Mouse (Mus musculus): ENCODE measurements around the gene Cbln1. TPM values are rescaled to one million over a fixed set of nuclear protein-coding genes. Genes with fewer than 3 reads are reported as not detected.

Gene Cbln1
- total RNA-seq, 2 experiments from 2014 or later, result 0.25 to 0.49 TPM

DNA sequence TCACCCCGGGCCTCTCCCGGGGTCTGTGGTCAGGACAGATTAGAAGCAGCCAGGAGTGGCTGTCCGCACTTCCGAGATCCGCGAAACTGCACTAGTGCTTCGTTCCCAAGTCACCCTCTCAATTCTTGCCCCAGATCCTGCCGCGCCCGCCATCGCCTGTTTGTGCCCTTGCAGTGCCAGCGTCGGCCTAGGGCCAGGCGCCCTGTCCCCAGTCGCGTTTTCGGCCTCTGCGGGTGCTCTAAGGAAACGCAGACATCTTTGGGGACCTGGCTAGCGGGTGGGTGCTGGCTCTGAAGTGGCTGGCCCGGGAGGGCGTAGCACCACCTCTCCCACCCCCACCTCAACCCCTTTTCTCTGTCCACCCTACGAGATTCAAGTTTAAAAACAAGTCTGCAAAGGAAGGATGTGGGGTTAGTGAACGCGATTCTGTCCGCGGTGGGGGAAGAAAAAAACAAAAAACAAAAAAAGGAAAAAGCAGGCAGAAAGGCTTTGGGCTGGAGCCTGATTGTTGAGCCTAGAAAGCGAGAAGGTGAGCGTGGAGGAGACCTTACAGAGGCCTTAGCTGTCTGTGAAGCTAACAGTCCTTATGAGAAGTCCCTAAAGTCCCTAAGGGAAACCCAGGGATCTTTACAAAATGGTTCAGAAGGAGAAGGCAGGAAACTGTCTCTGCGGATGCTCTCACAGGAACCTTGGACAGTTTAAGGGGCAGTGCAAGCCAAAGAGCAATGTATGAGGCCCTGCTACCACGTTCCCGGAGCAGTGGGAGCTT is 1.4 kb downstream of the Cbln1 start:
- intact Hi-C loops (cut with DNase I), result no loop called here
- no peak for DNase-seq

DNA sequence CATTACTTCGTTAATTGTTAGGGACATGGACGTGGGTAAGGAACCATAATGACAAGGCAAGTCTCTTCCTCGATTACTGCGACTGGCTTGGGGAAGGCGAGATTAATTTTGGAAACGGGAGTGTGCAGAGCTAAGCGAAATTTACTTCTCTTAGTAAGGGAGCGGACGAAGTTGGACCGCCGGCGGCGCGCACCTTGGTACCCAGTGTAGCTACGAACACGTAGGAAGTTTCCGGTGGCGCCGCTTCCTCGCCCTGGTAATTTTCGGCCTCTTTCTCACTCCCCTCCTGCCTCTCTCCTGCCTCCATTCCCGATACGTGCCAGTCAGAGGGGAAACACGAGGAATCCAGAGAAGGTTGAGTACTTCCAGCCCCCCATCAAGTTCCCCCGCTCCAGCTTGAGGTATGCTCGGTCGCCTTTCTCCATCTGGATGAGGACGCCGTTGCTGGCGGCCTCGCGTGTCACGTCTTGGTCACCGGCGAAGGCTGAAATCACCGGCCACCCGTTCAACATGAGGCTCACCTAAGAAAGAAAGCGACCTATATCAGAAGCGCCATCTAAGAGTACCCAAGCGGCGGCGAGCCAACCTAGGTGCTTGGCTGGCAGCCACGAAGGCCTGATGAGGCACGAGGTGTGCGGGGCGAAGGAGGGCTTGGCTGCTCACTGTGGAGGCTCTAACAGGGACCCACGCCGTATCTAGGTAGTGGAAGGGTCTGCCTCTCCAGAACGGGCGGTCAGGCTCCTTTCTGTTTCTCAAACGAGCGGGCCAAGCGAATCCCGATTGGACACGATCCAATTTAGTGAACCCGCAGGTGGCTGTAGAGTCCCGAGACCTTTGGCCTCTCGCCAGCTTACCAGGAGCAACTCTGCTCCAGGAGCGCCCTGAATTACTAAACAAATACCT is 2.2 kb downstream of the Cbln1 start:
- intact Hi-C loops (cut with DNase I), result no loop called here
- DNase-seq, result peak in 1 of 2 experiments; percentile 18

DNA sequence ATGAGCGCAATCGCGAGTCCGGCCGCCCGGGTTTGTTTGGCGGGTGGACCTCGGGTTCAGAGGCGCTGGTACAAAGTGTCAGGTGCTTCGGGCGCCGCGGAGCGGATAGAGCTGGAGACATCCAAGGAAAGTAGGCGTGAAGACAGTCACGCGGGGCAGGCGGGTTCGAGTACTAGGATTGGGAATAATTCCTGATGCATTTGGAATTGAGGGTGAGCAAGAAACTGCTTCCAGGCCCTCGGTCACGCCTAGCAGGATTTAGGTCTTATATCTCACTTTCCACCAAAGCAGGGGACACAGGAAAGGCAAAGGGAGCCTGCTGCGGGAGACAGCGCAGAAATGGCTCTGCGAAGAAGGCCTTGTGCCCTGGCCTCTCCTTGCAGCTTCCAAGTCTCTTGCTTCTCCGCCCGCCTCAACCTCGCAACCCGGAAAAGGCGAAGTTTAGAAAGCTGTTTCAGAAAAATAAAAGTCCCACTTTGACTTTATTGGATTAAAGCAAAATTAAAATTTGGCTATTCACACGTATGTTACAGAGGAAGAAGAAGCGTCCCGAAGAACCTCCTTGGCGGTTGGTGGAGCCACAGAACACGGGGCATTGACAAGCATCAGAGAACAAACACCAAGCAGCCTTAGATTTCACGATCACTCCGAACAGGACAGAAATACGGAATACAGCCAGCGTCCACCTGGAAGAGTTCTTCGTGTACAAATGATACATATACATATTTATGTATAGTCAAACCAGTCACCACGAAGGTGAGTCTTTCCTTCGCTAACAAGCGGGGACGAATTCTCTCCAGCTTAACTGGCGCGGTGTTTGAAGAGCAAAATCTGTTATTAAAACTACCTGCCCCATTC is 3.2 kb downstream of the Cbln1 start:
- no peak for DNase-seq
- intact Hi-C loops (cut with DNase I), result no loop called here

DNA sequence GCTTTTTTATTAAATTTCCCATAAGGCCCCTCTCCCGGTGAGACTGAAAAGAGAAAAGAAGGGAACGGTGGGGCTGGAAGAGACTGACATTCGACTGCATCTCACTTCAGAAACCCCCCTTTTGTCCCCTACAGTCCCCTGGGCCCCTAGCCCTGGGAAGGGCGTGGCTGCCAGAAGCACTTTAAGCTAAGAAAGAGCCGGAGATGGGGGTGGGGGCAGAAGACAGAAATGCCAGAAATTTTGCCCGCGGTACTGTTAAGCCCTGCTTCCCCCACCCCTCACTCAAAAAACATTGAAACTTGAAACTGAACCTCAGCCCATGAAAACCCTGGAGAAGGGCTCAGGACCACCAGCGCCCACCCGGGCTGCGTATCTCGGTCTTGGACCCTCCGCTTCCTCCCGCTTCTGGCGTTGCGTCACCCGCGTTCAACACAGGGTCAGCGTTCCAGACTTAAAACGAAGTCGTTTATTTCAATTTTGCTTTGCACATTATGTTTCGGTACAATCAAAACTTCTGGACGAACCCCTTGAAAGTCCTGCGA is 3.9 kb downstream of the Cbln1 start:
- intact Hi-C loops (cut with DNase I), result no loop called here
- no peak for DNase-seq

DNA sequence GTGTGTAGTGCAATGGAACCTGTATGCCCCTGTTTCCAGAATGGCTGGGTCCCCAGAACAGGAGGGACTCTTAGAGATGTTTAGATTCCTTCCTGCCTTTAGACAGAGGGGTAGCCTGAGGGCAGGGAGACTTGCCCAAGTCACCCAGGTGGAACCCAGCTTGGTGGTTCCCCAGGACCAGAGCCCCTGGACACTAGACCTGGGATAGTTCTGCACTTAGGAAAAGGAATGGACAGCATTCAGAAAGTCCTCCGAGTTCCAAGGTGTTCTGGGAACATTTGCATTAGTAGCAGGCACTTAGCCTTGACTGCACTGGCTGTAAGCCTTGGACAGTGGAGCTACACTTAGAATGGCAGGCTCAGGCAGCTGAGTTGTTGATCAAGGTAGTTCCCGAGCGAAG is 4.5 kb downstream of the Cbln1 start:
- intact Hi-C loops (cut with DNase I), result no loop called here
- DNase-seq, result no peak

DNA sequence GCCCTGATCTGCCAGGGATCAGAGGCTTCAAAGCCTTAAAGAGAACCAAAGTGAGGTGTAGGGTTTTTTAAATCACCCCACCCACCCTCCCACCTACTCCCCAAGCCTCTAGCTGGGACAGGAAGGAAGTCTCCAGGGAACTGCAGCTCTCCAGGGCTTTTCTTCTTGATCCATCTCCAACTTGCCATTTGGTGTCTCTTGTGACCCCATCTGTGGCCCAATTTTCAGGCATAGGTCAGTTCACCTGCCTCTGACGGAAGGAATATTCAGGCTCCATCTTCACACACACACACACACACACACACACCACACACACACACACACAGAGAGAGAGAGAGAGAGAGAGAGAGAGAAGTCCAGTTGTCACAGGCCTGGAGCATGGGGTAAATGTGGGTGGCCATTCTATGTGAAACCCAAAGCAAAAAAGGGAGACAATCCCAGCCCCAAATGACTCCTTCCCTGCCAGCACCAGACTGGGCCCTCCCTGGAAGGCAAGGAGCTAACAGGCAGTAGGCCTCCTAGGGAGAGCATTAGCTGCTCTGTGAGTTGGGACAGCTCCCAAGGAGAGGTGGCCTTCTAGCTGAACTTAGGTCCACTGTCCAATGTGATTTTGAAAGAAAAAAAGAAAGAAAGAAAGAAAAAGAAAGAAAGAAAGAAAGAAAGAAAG is 5.3 kb downstream of the Cbln1 start:
- intact Hi-C loops (cut with DNase I), result no loop called here
- no peak for DNase-seq

DNA sequence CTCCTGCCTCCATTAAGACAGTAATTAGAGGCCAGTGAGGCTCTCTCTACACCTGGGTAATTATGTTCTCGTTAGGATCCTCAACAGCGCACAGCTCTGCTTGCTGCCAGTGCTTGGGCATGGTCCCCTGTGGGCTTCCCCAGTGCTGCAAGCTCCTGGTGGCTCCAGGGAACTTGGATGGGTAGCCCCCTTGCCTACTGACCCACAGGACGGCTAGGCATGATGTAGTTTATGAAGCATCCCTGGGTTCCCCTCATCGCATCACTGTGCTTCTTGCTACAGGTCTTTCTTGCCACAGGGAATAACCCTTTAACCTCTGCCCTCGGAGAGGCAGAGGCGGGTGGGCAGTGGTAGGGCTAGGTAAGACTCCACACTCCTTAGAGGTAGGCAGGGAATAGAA is 6.1 kb downstream of the Cbln1 start:
- DNase-seq, result no peak
- intact Hi-C loops (cut with DNase I), result no loop called here

DNA sequence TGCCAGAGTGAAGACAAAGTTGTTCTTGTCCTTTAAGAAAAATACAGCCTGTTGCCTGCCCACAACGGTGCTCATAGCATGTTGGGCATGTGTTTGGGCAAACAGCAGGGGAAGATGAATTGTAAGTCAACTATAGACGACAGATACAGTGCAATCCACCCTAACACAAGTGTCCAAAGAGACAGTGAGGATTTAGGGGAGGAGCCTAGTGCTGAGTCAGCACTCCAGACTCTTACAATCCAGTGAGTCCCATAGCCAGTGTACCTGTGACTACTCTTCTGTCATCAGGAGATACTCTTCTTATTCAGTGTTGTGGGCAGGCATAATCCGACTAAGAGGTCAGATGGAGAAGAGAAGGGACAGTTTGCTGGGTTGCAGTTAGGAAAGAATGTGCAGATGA is 8.0 kb downstream of the Cbln1 start:
- intact Hi-C loops (cut with DNase I), result no loop called here
- DNase-seq, result no peak

DNA sequence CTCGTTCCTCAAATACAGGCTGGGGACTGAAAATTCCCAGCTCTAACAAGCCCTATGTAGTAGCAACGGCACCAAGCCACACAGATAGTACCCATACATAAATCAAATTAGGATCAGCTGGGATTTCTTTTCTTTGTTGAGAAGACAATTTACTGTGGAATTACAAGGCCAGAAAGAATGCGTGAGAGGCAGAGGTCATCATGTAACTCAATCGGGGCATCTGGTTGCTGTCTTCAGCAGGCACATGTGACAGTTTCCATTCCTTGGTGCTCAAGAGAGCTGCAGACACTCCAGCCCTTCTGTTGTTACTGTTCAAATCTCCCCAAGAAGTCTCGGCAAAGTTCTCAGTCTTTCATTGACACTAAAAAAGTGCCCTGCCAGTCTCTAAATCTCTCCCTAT is 10.6 kb downstream of the Cbln1 start:
- intact Hi-C loops (cut with DNase I), result no loop called here
- DNase-seq, result no peak

DNA sequence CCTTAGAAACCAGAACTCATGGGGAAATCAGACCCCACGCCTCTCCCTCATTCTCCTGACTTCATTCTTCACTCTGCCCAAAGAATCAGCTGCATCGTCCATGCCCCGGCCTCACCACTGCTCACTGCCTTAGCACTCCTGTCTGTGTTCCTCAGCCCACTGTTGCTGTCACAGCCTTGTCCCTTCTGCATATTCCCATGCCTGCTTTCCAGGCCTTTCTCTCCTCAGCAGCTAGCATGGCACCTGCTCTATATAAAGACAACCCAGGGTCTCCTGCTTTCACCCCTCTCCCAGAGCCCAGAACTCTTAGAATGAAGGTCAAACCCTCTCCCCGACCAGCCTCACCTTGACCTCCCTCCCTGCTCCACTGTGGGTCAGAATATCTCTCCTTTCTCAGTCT is 15.5 kb downstream of the Cbln1 start:
- intact Hi-C loops (cut with DNase I), result no loop called here

DNA sequence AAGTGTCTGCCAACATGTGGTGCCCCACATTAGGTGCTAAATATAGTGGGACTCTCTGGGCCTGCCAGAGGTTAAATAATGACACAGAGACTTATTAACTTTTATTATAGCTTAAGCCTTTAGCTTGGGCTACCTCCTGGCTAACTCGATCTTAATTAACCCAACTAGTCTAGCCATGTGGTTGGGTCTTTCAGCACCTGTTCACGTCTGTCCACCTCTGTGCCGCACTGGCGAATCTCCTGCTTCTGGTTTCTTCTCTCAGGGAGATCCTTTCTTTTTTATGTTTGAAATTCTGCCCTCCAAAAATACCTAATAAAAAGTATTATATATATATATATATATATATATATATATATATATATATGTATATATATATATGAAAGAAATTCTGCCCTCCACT is 19.6 kb downstream of the Cbln1 start:
- intact Hi-C loops (cut with DNase I), result no loop called here
- DNase-seq, result no peak

More for the DNA sequence above, 15.5 kb downstream of the Cbln1 start:
- no peak for DNase-seq

DNA sequence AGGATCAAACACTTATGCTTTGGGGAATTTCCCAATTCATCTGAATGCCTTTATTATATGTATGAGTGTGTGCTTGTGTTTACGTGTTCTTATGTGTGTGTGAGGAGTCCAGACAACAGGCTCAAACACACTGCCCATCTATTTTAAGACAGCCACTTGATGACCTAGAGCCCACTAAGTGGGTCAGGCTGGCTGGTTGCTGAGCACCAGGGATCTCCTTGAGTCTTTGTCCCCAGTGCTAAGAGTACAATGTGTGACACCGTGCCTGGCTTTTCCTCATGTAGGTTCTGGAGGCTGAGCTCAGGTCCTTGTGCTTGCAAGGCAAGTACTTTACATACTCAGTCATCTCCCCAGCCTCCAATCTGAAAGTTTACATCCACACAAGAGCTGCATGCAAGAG is 20.7 kb downstream of the Cbln1 start:
- intact Hi-C loops (cut with DNase I), result no loop called here
- DNase-seq, result no peak

DNA sequence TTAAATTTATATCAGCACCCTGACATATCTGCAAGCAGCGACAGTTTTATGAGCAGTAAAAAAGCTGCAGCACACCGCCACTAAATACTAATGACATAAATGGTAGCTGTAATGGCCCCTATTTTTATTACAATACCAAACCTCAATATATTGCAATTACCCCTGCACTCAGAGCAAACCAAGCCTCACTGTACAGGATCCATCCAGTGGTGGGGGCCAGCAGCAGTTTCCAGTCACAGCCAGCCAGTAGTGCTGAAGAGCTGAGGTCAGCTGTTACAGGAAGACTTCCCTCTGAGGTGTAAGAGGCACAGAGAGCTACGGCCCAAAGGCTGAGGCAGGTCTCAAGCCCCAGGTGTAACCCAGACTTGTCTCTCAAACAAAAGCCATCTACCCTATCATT is 37.8 kb downstream of the Cbln1 start:
- intact Hi-C loops (cut with DNase I), result no loop called here
- DNase-seq, result no peak

DNA sequence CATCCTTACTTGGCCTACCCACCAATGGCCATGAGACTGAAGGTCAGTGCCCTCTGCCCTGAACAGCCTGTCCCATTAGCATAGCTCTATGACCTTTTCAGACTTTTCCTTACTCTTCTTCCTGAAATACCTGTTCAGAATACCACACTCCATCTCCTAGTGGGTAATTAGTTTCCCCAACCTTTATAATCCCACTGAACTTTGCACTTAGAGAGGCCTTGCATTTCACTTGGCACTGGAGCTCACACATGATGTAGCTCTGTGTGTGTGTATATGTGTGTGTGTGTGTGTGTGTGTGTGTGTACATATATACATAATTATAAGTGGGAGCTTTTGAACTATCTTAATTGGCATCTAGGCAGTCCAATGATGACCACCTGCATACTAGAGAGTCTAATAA is 45.2 kb downstream of the Cbln1 start:
- intact Hi-C loops (cut with DNase I), result no loop called here
- no peak for DNase-seq

DNA sequence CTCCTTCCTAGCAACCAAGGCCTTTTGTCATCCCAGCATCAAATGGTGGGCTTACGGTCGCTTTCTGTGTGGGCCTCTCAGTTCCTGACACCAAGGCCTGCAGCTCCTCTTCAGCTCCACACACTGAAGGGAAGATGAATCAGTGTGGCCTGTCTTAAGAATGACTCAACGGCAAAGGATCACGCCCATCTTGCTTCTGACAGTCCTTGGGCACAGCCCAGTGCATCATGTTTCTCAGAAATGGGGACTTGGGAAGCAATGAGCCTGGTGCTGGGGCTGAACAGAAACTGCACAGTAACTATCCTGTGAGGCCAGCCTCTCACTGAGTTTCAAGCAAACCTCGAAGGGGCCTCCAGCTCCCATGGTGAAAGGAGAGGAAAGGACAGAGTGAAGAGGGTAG is 47.7 kb downstream of the Cbln1 start:
- intact Hi-C loops (cut with DNase I), result no loop called here
- DNase-seq, result no peak

DNA sequence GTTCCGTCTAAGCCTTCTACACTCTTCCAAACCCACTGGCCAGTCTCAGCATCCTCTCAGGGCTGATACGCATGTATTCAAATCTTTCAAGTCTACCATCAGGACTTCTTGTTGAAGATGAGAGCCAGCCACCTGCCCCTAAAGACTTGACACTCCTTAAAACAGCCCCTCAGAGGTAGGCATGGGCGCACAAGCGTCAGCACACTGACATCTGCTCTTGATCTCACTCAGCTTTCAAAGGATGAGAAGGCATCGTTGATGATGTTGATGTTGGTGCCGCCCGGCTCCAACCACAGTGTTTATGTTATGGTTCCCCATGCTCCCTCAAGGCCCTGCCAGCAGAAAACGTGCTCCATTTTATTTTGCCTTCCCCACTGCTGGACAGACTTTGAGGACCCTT is 50.7 kb downstream of the Cbln1 start:
- intact Hi-C loops (cut with DNase I), result no loop called here
- no peak for DNase-seq

Measured in heart, postnatal 36 days (tissue).